Mouse (Mus musculus) lung, adult 2 months (tissue): Measurements from ENCODE around the gene Gabrr1. TPM values are rescaled to one million over a fixed set of nuclear protein-coding genes. Genes with fewer than 3 reads are reported as not detected.
A peak's percentile ranks its signal among the peaks of the same experiment; 100 is the strongest.

Experiments used
- DNase-seq: peaks from one replicate; pipeline ENCODE4 v3.0.0; 2022
- H3K4me1 ChIP-seq: fragments of 200-500 bp; 2 replicates; pipeline ENCODE4 v1.6.1; 2011; ENCODE audit warnings: low read length; ENCODE audit not compliant: control insufficient read depth, insufficient read depth
- H3K4me3 ChIP-seq: fragments of 200-500 bp; replicated peaks from 2 replicates; pipeline ENCODE3; 2011; ENCODE audit warnings: low read depth, mild to moderate bottlenecking, control low read depth, low read length; ENCODE audit errors: extremely low read depth
- CTCF ChIP-seq: fragments of 200-500 bp; IDR thresholded peaks from 2 replicates; pipeline ENCODE4 v1.5.1; 2011; ENCODE audit warnings: mild to moderate bottlenecking, low read length, control low read depth; ENCODE audit not compliant: insufficient read depth
- POLR2A ChIP-seq: fragments of 200-500 bp; IDR thresholded peaks from 2 replicates; pipeline ENCODE4 v1.6.1; 2011; ENCODE audit warnings: low read depth, mild to moderate bottlenecking, control low read depth, low read length, borderline replicate concordance; ENCODE audit errors: extremely low read depth
- WGBS: fragments of 180-500 bp; shearing (Covaris S2); methylation state at CpG from one replicate; pipeline ENCODE4 v1.1.7; 2018; 5-methylcytosine and 5-hydroxymethylcytosine counted together
- polyA plus RNA-seq: library from polyadenylated mRNA; depleted of rRNA; stranded (reverse); fragments of >200 nt; gene quantifications from 2 replicates; pipeline ENCODE4 v1.2.3, GENCODE M21; 2012; rRNA removed

Gabrr1 gene
- polyA plus RNA-seq, 1 experiment, result 0.06 TPM

GRCm38 (mm10) chr4:33204682-33205081 lies 72.4 kb downstream of the Gabrr1 start:
- Histone ChIP-seq H3K4me3 (no peak overlapping the region), H3K4me1 (no peaks in the 10 kb centered on the region)
- peak; percentile 47 for DNase-seq
- 11% methylated on average over 4 of the region's 4 CpGs for WGBS
- peak; percentile 82 for TF ChIP-seq CTCF
- TF ChIP-seq POLR2A, result no peak

GRCm38 (mm10) chr4:33207551-33207950 lies 75.2 kb downstream of the Gabrr1 start:
- Histone ChIP-seq H3K4me1 (no peaks in the 10 kb centered on the region), H3K4me3 (no peak overlapping the region)
- no peak for DNase-seq
- WGBS, result 58% methylated on average over 2 of the region's 2 CpGs
- no peak for TF ChIP-seq POLR2A
- TF ChIP-seq CTCF, result no peak

- WGBS, result 3% methylated on average over 65 of the region's 65 CpGs
- peak; percentile 6 for DNase-seq
- TF ChIP-seq POLR2A, result no peak
- TF ChIP-seq CTCF, result no peak
Measured at GRCm38 (mm10) chr4:33208881-33209841, 76.8 kb downstream of the Gabrr1 start, which contains the start of gene Srsf12. Srsf12 (plus strand) TSS chr4:33208991.

More at GRCm38 (mm10) chr4:33208881-33209841, 76.8 kb downstream of the Gabrr1 start, which contains the start of gene Srsf12:
- Histone ChIP-seq H3K4me3 (peak within 1 kb of the TSS; percentile 28), H3K4me1 (no peaks in the 10 kb centered on the region)

Other genes with a start within 250 kb of the Gabrr1 start
- 0.34 and 0.72 TPM in 2 replicates for gene Ankrd6, start 181.7 kb upstream of the Gabrr1 start, polyA plus RNA-seq
- gene Rragd, start 149.5 kb upstream of the Gabrr1 start, polyA plus RNA-seq, result 1.8 and 3.4 TPM in 2 replicates
- gene Ube2j1, start 101.1 kb upstream of the Gabrr1 start, polyA plus RNA-seq, result 14.9 and 17.9 TPM in 2 replicates
- 1.3 TPM in 2 replicates for gene Gabrr2, start 69.5 kb upstream of the Gabrr1 start, polyA plus RNA-seq
- 4.7 and 5.5 TPM in 2 replicates for gene Pm20d2, start 57.2 kb downstream of the Gabrr1 start, polyA plus RNA-seq
- 0.06 and 0.19 TPM in 2 replicates for gene Srsf12, start 76.5 kb downstream of the Gabrr1 start, polyA plus RNA-seq
- 110 and 197 TPM in 2 replicates for gene Pnrc1, start 157.6 kb downstream of the Gabrr1 start, polyA plus RNA-seq
- gene Rngtt, start 177.8 kb downstream of the Gabrr1 start, polyA plus RNA-seq, result 1.8 and 2.7 TPM in 2 replicates